Mouse (Mus musculus) brown adipose tissue, adult 24 weeks (tissue): Measurements from ENCODE around the gene Zfp112. TPM values are rescaled to one million over a fixed set of nuclear protein-coding genes. Genes with fewer than 3 reads are reported as not detected.
A peak's percentile ranks its signal among the peaks of the same experiment; 100 is the strongest.
"Not testable (repeated sequence)": the region's sequence is repeated elsewhere in the genome, so short reads cannot be mapped to it uniquely, and the experiment has no call there.

Experiments
- H3K27ac ChIP-seq: fragments of 200-500 bp; replicated peaks from 2 replicates; pipeline ENCODE4 v1.5.1; 2012; ENCODE audit warnings: low read depth, mild to moderate bottlenecking, low read length
- H3K4me1 ChIP-seq: fragments of 200-500 bp; 2 replicates; pipeline ENCODE4 v1.6.1; 2012; ENCODE audit warnings: low read length, mixed read lengths; ENCODE audit not compliant: control insufficient read depth, insufficient read depth, insufficient read length
- H3K4me3 ChIP-seq: fragments of 200-500 bp; 2 replicates; pipeline ENCODE4 v1.5.1; 2012; ENCODE audit warnings: low read depth, mild to moderate bottlenecking, low read length, moderate library complexity; ENCODE audit not compliant: insufficient read depth
- polyA plus RNA-seq: library from polyadenylated mRNA; stranded (reverse); fragments of >200 nt; gene quantifications from 2 replicates; pipeline ENCODE4 v1.2.4, GENCODE M21; 2012; ENCODE audit not compliant: missing spikeins, insufficient read depth, insufficient read length

Zfp112 gene
- polyA plus RNA-seq = 1.4 and 1.5 TPM in 2 replicates

DNA sequence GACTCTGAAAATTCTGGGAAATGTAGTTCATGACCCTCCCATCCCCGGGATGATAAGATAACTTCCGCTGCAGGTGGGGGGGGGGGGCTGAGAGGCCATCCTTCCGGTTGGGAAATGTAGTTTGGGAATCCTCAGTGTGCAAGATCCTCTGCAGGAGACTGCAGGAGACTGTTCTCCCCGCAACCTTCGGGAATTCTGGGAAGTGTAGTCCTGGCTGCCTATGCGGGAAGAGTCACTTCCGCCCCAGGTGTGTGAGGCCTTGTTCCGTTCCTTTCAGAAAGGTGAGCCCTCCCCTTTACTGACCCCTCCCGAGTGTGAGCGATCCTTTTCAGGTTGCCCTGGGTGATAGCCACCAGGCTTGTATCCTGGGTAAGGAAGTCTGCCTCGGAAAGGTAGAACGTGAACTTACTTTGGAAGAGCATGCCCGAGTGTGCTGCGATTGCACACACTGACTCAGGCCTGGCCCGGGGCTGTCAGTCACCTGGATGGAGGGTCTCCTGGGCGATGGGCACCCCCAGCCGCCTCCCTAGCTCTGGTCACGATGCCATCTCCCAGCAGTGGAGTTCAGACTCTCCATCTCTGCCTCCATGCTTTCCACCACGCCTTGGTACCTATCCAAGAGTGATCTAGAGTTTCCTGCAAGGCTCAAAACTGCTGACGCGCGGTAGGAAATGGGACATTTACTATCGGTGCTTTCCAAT is at the start of gene Zfp112:
Zfp112 (plus strand) TSS at position 159 of the 701 bp plus-strand sequence.
- peak within 1 kb of the TSS; percentile 87 for H3K4me3 ChIP-seq
- H3K27ac ChIP-seq = peak within 1 kb of the TSS; percentile 91
- H3K4me1 ChIP-seq = no peaks in the 10 kb centered on the region

DNA sequence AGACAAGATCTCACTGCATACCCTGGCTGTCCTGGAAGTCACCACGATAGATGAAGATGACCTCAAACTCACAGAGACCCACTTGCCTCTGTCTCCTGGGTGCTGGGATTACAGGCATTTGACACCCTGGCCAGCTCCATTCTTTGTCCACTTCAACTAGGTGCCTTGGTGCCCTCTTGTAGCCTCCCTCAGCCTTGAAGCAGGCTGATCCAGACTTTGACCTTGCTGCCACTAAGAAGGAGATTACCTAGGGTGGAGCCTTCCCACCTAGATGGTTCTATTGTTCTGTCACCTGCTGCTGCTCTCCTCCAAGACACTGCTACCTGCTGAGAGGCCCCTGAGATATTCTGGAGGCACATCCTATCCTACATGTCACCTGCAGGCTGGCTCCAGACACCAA is 37.7 kb upstream of the Zfp112 start:
- not testable (repeated sequence) for H3K4me1 ChIP-seq, H3K27ac ChIP-seq

DNA sequence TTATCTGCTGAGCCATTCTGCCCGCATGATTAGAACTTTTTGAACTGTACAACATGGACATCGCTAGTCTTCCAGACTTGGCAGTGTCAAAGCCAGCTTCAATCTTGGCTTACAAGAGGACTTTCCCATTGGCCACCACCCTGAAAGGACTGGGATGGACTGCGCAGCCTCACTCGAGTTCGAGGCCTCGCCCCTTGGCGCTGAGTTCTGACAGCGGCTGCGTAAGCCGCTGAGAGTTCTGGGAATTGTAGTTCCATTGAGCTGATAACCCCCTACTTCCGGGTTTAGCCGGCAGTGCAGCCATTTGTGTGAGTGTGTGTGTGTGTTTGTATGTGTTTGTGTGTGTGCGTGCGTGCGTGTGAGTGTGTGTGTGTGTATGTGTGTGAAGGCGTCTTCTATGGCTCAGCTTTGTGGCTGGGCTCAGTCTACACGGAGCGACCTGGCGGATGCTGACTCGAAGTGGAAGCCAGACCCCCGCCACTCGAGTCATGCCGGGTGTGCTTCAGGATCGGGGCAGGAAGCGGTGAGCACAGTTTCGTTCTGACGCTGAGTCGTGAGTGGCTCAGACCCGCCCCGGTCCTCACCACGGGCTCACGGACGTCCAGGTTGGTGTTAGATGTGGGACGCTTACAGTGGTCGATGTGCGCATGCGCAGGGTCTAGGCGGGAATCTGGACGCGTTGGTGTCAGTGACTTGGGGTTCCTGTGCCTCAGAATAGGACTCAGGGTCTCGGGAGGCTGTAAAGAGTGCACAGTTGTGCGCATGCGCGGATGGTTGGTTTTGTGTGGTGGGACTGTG is 30.3 kb upstream of the Zfp112 start, which contains the start of gene Zfp180:
Zfp180 (plus strand) TSS at position 291 of the 798 bp plus-strand sequence.
- Histone ChIP-seq H3K4me3 (peak within 1 kb of the TSS; percentile 77), H3K4me1 (peaks cover 11% of the 10 kb centered on the region), H3K27ac (peak within 1 kb of the TSS; percentile 53)

More for the DNA sequence above, 37.7 kb upstream of the Zfp112 start:
- not testable (repeated sequence) for H3K4me3 ChIP-seq

DNA sequence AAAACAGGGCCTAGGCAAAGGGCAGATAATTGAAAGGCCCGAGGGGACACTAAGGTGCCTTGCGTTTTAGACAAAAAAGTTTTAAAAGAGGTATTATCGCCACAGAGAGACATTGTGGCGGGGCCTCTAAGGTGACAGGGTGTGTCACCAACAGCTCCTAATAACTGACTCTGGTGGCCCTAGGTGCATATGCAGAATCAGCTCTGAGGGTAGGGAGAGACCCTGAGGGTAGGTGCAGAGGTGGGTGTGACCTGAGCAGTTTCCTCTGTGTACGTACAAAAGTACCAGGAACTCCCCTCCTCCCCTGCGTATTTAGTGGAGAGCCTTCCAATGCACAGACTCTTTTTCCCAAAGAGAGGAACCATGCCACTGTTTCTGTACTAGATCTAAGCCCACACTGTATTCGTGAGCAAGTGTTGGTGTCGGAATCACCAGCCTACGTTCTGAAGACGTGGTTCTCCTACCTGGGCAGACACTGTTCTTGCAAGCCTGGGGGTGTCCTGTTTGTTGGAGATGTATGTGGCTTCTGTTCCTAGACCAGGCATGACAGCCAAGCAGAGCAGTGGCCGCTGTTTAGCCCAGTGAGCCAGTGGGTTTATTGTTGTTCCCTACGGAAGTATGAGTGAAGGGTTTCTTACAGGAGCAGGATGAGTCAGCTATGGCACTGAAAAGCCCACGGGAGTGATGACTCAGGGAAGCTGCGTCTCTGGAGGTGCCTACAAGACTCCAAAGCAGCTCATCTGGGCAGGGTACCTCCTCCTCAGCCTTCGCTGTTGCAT is 29.5 kb upstream of the Zfp112 start:
- peaks cover 11% of the 10 kb centered on the region for H3K4me1 ChIP-seq
- H3K4me3 ChIP-seq = peak overlapping the region; percentile 77
- H3K27ac ChIP-seq = no peak overlapping the region

DNA sequence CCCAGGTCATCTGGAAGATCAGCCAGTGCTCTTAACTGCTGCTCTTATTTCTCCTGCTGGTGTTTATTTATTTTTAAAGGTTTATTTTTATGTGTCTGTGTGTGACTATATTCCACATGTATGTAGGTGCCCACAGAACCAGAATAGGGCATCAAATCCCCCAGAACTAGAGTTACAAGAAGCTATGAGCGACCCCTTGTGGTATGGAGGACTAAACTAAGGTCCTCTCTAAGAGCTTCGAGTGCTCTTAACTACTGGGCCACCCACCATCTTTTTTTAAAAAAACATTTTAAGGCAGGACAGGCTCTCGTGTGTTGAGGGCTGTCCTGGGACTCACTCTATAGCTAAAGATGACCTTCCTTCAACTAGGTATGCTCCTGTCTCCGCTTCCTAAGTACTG is 25.2 kb upstream of the Zfp112 start:
- peaks cover 11% of the 10 kb centered on the region for H3K4me1 ChIP-seq
- H3K27ac ChIP-seq = no peak overlapping the region
- no peak overlapping the region for H3K4me3 ChIP-seq

DNA sequence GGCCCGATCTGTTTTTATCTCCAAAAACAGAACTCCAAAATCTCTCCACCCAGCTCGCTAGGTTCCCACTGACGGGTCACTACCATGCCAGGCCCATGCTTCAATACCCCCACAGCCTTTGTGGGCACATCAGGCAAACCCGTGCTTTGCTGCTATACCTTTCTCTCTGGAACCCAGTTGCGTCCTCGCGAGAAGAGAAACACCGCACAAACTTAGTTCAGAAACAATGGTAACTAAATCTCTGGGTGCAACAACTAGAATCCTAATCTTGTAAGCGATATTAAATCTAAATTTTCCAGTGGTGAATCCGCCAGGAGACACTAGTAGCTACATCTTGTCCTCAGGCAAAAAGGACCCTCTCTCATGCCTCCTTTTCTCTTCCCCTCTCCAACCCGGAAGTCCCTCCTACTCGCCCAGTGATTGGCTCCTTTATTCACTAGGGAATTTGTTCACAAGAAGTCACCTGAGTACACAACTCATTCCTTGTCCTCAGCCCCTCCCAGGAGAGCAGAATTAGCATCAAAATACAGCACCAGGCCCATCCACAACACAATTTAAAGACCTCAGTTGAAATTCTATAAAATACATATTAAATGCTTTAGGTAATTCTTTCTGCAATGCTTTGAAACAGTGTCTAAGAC is 24.5 kb upstream of the Zfp112 start:
- H3K4me1 ChIP-seq = peaks cover 9% of the 10 kb centered on the region

DNA sequence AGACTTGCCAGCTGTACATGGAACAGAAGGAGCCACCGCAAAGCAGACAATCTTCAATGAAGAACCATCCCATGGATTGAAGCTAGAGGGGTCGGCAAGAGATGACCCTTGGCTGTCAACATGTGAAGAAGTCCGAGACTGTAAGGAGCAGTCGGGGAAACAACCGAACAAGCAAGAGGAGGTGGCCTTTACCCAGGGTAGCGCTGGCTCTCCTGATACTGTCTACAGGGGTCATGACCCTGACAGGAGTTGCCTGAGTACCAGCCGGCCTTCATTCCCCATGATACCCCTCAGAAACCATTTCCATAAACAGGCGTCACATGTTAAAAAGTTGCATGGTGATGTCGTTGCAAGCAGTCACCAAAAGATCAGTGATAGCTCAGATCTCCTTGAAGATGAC is 7.7 kb upstream of the Zfp112 start:
- no peak overlapping the region for H3K4me3 ChIP-seq
- no peaks in the 10 kb centered on the region for H3K4me1 ChIP-seq

More for the DNA sequence above, 24.5 kb upstream of the Zfp112 start:
- Histone ChIP-seq H3K27ac (no peak overlapping the region), H3K4me3 (no peak overlapping the region)

DNA sequence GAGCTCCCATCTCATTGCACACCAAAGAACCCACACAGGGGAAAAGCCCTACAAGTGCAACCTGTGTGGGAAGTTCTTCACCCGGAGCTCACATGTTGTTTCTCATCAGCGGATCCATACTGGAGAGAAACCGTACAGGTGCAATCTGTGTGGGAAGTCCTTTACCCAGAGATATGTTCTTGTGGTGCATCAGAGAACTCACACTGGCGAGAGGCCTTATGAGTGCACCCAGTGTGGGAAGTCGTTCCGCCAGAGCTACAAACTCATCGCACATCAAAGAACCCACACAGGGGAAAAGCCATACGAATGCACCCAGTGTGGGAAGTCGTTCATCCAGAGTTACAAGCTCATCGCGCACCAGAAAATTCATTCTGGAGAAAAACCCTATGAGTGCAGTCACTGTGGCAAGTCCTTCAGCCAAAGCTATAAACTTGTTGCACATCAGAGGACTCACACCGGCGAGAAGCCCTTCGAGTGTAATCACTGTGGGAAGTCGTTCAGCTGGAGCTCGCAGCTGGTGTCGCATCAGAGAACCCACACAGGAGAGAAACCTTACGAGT is 6.9 kb upstream of the Zfp112 start:
- no peaks in the 10 kb centered on the region for H3K4me1 ChIP-seq

More for the DNA sequence above, 7.7 kb upstream of the Zfp112 start:
- H3K27ac ChIP-seq = no peak overlapping the region

DNA sequence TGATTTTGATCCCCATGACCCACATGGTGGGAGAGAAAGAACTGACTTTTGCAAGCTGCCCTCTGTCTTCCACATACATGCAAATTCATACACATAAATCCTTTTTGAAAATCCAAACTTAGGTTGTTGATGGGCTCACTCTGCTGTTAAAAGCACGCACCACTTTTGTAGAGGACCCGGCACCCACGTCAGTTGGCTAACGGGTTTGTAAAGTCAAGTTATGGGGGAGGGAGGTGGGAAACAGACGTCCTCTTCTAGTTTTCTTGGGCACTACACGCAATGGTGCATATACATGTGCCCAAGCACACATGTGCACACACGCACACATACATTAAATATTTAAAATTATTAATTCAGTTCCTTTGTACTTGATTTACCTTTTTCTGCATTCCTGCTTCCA is 1.3 kb upstream of the Zfp112 start:
- Histone ChIP-seq H3K4me1 (no peaks in the 10 kb centered on the region), H3K4me3 (no peak overlapping the region), H3K27ac (no peak overlapping the region)

More for the DNA sequence above, 6.9 kb upstream of the Zfp112 start:
- H3K27ac ChIP-seq = no peak overlapping the region
- no peak overlapping the region for H3K4me3 ChIP-seq

DNA sequence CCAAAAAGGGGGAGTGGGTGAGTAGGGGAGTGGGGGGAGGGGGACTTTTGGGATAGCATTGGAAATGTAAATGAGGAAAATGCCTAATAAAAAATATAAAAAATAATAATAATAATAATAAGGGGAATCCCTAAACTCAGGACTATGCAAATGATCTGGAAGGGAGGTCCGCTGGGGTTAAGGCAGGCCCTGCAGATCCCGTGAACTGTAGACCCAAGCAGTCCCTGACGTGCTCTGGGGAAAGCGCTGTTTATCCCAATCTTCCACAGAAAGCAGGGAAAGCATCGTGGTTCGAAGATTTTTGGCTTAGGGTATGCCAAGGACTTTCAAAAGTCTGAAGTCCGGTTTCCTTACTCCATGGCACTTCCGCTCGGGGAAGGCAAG is 350 bp upstream of the Zfp112 start:
- Histone ChIP-seq H3K4me3 (peak overlapping the region; percentile 87), H3K27ac (peak overlapping the region; percentile 91), H3K4me1 (no peaks in the 10 kb centered on the region)

DNA sequence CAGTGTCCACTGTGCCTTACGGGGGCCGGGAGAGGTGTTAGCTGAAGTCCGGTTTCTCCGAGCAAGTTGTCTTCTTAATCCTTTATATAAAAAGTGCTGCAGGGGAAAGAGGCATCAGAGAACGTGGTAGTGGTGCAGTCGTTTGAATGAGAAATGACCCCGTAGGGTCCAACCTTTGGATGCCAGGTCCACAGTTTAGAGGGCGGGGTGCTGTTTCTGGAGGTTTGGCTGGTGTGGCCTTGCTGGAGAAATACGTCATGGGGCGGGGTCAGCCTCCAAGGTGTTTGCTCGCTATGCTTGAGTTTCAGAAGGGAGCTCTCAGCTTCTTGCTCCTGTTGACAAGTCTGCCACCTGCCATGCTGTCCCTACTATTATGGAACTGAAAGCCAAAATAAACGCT is 887 bp downstream of the Zfp112 start:
- H3K4me1 ChIP-seq = no peaks in the 10 kb centered on the region
- H3K4me3 ChIP-seq = peak overlapping the region; percentile 87
- H3K27ac ChIP-seq = peak overlapping the region; percentile 72

DNA sequence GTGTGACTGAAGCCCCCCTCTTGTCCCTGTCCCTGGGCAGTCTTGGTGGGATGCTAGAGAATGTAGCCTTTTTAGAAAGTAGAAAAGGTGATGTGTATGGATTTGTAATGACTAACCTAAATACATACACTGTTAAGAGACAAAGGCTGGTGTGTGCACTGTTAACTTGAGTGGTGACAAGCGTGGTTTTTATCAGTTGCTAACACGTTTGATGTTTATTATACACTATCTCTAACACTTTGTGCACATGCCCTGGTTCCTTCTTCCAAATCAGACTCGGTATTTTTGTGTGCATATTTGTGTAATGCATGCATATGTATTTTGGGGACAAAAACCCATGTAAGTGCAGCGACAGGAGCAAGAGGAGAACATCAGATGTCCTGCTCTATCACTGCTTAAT is 4.5 kb downstream of the Zfp112 start:
- Histone ChIP-seq H3K4me1 (no peaks in the 10 kb centered on the region), H3K27ac (no peak overlapping the region), H3K4me3 (no peak overlapping the region)

DNA sequence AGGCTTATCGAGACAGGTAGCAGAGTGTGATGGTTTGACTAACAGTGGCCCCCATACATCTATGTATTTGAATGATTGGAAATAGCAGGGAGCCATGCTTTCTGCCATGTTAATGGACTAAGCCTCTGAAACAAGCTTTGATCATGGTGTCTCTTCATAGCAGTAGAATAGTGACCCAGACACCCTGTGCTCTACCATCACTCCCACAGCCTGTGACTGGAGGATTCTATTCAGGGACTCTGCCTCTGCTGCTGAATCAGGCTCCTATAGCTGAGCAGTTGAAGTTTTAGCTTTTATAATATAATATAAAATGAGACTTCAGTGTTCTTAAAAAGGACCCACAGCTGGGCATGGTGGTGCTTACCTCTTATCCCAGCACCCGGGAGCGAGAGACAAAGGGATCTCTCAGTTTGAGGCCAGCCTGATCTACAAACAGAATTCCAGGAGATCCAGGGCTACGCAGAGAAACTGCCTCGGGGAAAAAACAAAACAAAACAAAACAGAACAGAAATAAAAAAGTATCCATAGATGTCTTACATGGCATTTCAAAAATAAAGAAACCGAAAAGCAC is 21.4 kb downstream of the Zfp112 start:
- peaks cover 5% of the 10 kb centered on the region; the same call in 1 of the 2 replicates for H3K4me1 ChIP-seq
- peak overlapping the region; percentile 61 for H3K4me3 ChIP-seq
- H3K27ac ChIP-seq = no peak overlapping the region
